Comparison of ENCODE assay signal across 8 mouse cellular contexts in the genomic region with DNA sequence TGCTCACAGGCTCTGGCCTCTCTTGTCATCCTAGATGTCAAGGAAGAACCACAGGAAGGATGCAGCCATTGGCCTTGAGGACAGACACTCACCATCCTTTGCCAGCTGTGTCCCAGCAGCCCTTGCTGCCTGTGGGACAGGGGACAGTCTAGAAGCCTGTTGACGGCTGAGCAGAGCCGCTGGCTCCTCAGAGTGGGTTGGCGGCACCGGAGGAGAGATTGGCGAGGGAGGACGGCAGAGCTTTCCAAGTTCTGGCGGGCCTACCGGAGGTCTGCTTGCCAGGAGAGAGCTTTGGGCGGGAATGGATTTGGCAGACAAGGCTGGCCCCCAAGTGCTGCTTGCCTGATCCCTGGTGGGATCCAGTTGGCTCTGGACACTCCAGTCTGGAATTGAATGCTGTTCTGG.
DNase-seq lines count a peak whose midpoint lies in the region; ATAC-seq lines count a peak whose summit lies in the region.

No protein-coding gene starts in this region.

- no peak overlapping the region for H3K4me3 ChIP-seq in hindbrain, embryonic 14.5 days (replicated peaks; ENCODE audit: low read length)

- peak; percentile 4 for DNase-seq in embryo, embryonic 10 days (ENCODE audit: low spot score)
- DNase-seq in embryo, embryonic 10.5 days (ENCODE audit: low spot score) = no peak
- DNase-seq in right cerebral cortex, adult 18-20 months = peak; percentile 66
- DNase-seq in right cerebral cortex, adult 2 months (ENCODE audit: low spot score in 2 of 2) = no peak
- DNase-seq in hindbrain, embryonic 14.5 days (ENCODE audit: low spot score) = no peak
- DNase-seq in right cerebral cortex, postnatal 36 days (ENCODE audit: low spot score in 2 of 2) = peak; percentile 42 to 44
- DNase-seq in thymus, postnatal 36 days = no peak
- no peak for DNase-seq in thymus, postnatal 14 days

- 46% methylated on average over 9 of the region's 9 CpGs for WGBS in hindbrain, embryonic 14.5 days

- H3K4me2 ChIP-seq in hindbrain, embryonic 14.5 days (replicated peaks) = no peak overlapping the region

- no peaks in the 10 kb centered on the region; the same call in 1 of the 2 replicates for H3K27me3 ChIP-seq in hindbrain, embryonic 14.5 days (ENCODE audit: control insufficient read depth, insufficient read depth, low read length)

- H3K36me3 ChIP-seq in hindbrain, embryonic 14.5 days (replicated peaks; ENCODE audit: control insufficient read depth, insufficient read depth) = no peaks in the 10 kb centered on the region

- no peaks in the 10 kb centered on the region for H3K9me3 ChIP-seq in hindbrain, embryonic 14.5 days (ENCODE audit: control insufficient read depth, low read length)

- H3K9ac ChIP-seq in hindbrain, embryonic 14.5 days = 0 out of 2 replicates have a peak overlapping the region, but pooled peaks have one; percentile 3

- H3K4me1 ChIP-seq in hindbrain, embryonic 14.5 days (replicated peaks; ENCODE audit: control insufficient read depth, insufficient read depth, low read length) = peaks cover 49% of the 10 kb centered on the region

- H3K27ac ChIP-seq in hindbrain, embryonic 14.5 days = 0 out of 2 replicates have a peak overlapping the region, but pooled peaks have one; percentile 5

- ATAC-seq in hindbrain, embryonic 14.5 days (ENCODE audit: low FRiP score) = no peak

Comparison
In these comparisons a context has a peak if more than half of its experiments do, and no peak if none do; other contexts are left out.
1. DNase-seq: peak in embryo, embryonic 10 days (single experiment), right cerebral cortex, adult 18-20 months (single experiment) and right cerebral cortex, postnatal 36 days (2 of 2); none in embryo, embryonic 10.5 days (single experiment), right cerebral cortex, adult 2 months (0 of 2), hindbrain, embryonic 14.5 days (single experiment), thymus, postnatal 36 days (0 of 2) and thymus, postnatal 14 days (single experiment).